Mouse (Mus musculus) neural tube, embryonic 12.5 days (tissue): ENCODE measurements around the gene Dnase1l2. TPM values are rescaled to one million over a fixed set of nuclear protein-coding genes. Genes with fewer than 3 reads are reported as not detected.

Experiments
- polyA plus RNA-seq: library from polyadenylated mRNA; unstranded; fragments of >200 nt; fragmentation: Nextera tagmentation; extraction: Ambion mirVana; gene quantifications from 2 replicates; pipeline ENCODE4 v1.2.1, GENCODE M21; 2016

The Dnase1l2 gene
- polyA plus RNA-seq, 1 experiment from 2014 or later, result 4.4 TPM

Other genes with a start within 250 kb of the Dnase1l2 start
- gene Tbc1d24, start 237.5 kb downstream of the Dnase1l2 start, polyA plus RNA-seq, result 12.4 and 13.0 TPM in 2 replicates
- 9.0 and 10.6 TPM in 2 replicates for gene Ntn3, start 233.6 kb downstream of the Dnase1l2 start, polyA plus RNA-seq
- 13.5 and 14.2 TPM in 2 replicates for gene Tedc2, start 222.3 kb downstream of the Dnase1l2 start, polyA plus RNA-seq
- gene Ccnf, start 191.6 kb downstream of the Dnase1l2 start, polyA plus RNA-seq, result 53.5 and 54.8 TPM in 2 replicates
- 0.13 and 0.22 TPM in 2 replicates for gene Abca17, start 92.0 kb downstream of the Dnase1l2 start, polyA plus RNA-seq
- 22.9 and 25.8 TPM in 2 replicates for gene Abca3, start 91.2 kb downstream of the Dnase1l2 start, polyA plus RNA-seq
- 333 and 341 TPM in 2 replicates for gene Rnps1, start 28.5 kb downstream of the Dnase1l2 start, polyA plus RNA-seq
- 58.0 and 67.9 TPM in 2 replicates for gene Eci1, start 16.5 kb downstream of the Dnase1l2 start, polyA plus RNA-seq
- 37.9 and 38.5 TPM in 2 replicates for gene E4f1, start 27.2 kb upstream of the Dnase1l2 start, polyA plus RNA-seq
- gene Pgp, start 27.3 kb upstream of the Dnase1l2 start, polyA plus RNA-seq, result 58.6 and 62.7 TPM in 2 replicates
- 0.28 TPM in 2 replicates for gene Bricd5, start 30.8 kb upstream of the Dnase1l2 start, polyA plus RNA-seq
- gene Mlst8, start 36.0 kb upstream of the Dnase1l2 start, polyA plus RNA-seq, result 33.8 and 34.9 TPM in 2 replicates
- gene Caskin1, start 45.5 kb upstream of the Dnase1l2 start, polyA plus RNA-seq, result 23.2 and 25.4 TPM in 2 replicates
- gene Traf7, start 84.8 kb upstream of the Dnase1l2 start, polyA plus RNA-seq, result 83.4 and 84.0 TPM in 2 replicates
- gene Rab26, start 91.1 kb upstream of the Dnase1l2 start, polyA plus RNA-seq, result 1.6 and 2.2 TPM in 2 replicates
- 23.0 and 26.5 TPM in 2 replicates for gene Pkd1, start 106.7 kb upstream of the Dnase1l2 start, polyA plus RNA-seq
- 66.5 and 75.0 TPM in 2 replicates for gene Tsc2, start 189.5 kb upstream of the Dnase1l2 start, polyA plus RNA-seq
- 10.5 and 12.4 TPM in 2 replicates for gene Nthl1, start 189.6 kb upstream of the Dnase1l2 start, polyA plus RNA-seq
- 36.9 and 37.7 TPM in 2 replicates for gene Slc9a3r2, start 207.2 kb upstream of the Dnase1l2 start, polyA plus RNA-seq
- not detected in 2 replicates for gene Npw, start 215.4 kb upstream of the Dnase1l2 start, polyA plus RNA-seq
- gene Zfp598, start 226.6 kb upstream of the Dnase1l2 start, polyA plus RNA-seq, result 24.1 and 27.2 TPM in 2 replicates
- gene Syngr3, start 246.8 kb upstream of the Dnase1l2 start, polyA plus RNA-seq, result 42.3 and 43.3 TPM in 2 replicates